15 mouse cellular contexts compared by ENCODE assay signal in genomic region chr2:104041632-104042031, GRCm38 (mm10). TPM values are rescaled to one million over a fixed set of nuclear protein-coding genes. Genes with fewer than 3 reads are reported as not detected.
DNase-seq lines count a peak whose midpoint lies in the region; ATAC-seq and TF ChIP-seq lines count a peak whose summit lies in the region.
"Had no signal": no experiment of that assay in that cellular context is flagged by ENCODE, and none has a peak within 500 bp of the region (broad histone marks: within the 10 kb centered on the region; RNA-seq: fewer than 3 reads in every experiment).

No protein-coding gene starts in this region.

- TF ChIP-seq CTCF in kidney, adult 2 months (conservative IDR thresholded peaks at IDR 0.05; ENCODE audit: insufficient read depth, insufficient read length, low read depth, low read length) = no peak

- peaks cover 11% of the 10 kb centered on the region for H3K36me3 ChIP-seq in kidney, adult 2 months (ENCODE audit: control insufficient read depth, insufficient read depth, low read length)
- peaks cover 53% of the 10 kb centered on the region for H3K36me3 ChIP-seq in kidney, embryonic 15.5 days
- H3K36me3 ChIP-seq in midbrain, embryonic 10.5 days = peaks cover 51% of the 10 kb centered on the region

- H3K4me2 ChIP-seq in kidney, embryonic 15.5 days = no peak overlapping the region
- H3K4me2 ChIP-seq: heart, embryonic 13.5 days; hindbrain, embryonic 14.5 days; lung, embryonic 15.5 days had no signal

- no peak for TF ChIP-seq POLR2A in kidney, adult 2 months (IDR thresholded peaks at IDR 0.05; ENCODE audit: low read depth, low read length)

- no peak overlapping the region for H3K9ac ChIP-seq in kidney, embryonic 15.5 days
- H3K9ac ChIP-seq: heart, embryonic 13.5 days; hindbrain, embryonic 14.5 days; lung, embryonic 15.5 days had no signal

- no peak for ATAC-seq in kidney, embryonic 15.5 days (replicated peaks; ENCODE audit: low FRiP score)
- ATAC-seq in hematopoietic stem cell, adult 5-6 weeks (replicated peaks in 1 of 2; ENCODE audit: insufficient read depth in 1 of 2, low FRiP score in 2 of 2, low TSS enrichment in 1 of 2, low read depth in 1 of 2, poor library complexity in 2 of 2, severe bottlenecking in 2 of 2) = peak; percentile 37 to 48; a peak in 3 of 4 replicates

- H3K27me3 ChIP-seq in kidney, adult 2 months (replicated peaks; ENCODE audit: control insufficient read depth, insufficient read depth, low read length) = no peaks in the 10 kb centered on the region
- no peaks in the 10 kb centered on the region for H3K27me3 ChIP-seq in kidney, embryonic 15.5 days
- no peaks in the 10 kb centered on the region for H3K27me3 ChIP-seq in midbrain, embryonic 10.5 days (ENCODE audit: low read depth, poor library complexity, severe bottlenecking)
- H3K27me3 ChIP-seq: heart, embryonic 13.5 days; lung, embryonic 15.5 days had no signal

- 17% methylated on average over 5 of the region's 5 CpGs for WGBS in kidney, adult 2 months
- WGBS in kidney, embryonic 15.5 days = 56% methylated on average over 5 of the region's 5 CpGs
- 89% methylated on average over 5 of the region's 5 CpGs for WGBS in midbrain, embryonic 10.5 days

- peaks cover 8% of the 10 kb centered on the region for H3K4me1 ChIP-seq in kidney, adult 2 months (ENCODE audit: control insufficient read depth, insufficient read depth, low read length)
- H3K4me1 ChIP-seq in kidney, embryonic 15.5 days = 0 out of 2 replicates have a peak, but pooled peaks cover 4% of the 10 kb centered on the region
- peaks cover 4% of the 10 kb centered on the region; the same call in 1 of the 2 replicates for H3K4me1 ChIP-seq in midbrain, embryonic 10.5 days
- H3K4me1 ChIP-seq: lung, embryonic 15.5 days had no signal

- DNase-seq in kidney, adult 2 months = peak; percentile 10
- DNase-seq in CD4-positive helper T cell, adult 2 months (ENCODE audit: low read depth, low spot score) = peak; percentile 6
- DNase-seq in adrenal gland, adult 2 months = peak; percentile 63
- no peak for DNase-seq in layer of hippocampus, adult 18-20 months (ENCODE audit: low spot score in 2 of 2)
- DNase-seq in urinary bladder, adult 18-20 months (ENCODE audit: low spot score in 2 of 2) = no peak
- DNase-seq in midbrain, embryonic 10.5 days (ENCODE audit: low spot score) = no peak

- H3K27ac ChIP-seq in kidney, adult 2 months (ENCODE audit: insufficient read depth, low read depth, low read length) = no peak overlapping the region; the same call in 1 of the 2 replicates
- H3K27ac ChIP-seq in kidney, embryonic 15.5 days = no peak overlapping the region
- no peak overlapping the region for H3K27ac ChIP-seq in midbrain, embryonic 10.5 days (replicated peaks)
- H3K27ac ChIP-seq: heart, embryonic 13.5 days; hindbrain, embryonic 14.5 days; lung, embryonic 15.5 days had no signal

- no peak overlapping the region for H3K4me3 ChIP-seq in kidney, adult 2 months (ENCODE audit: insufficient read depth, low read depth, low read length)
- H3K4me3 ChIP-seq in kidney, embryonic 15.5 days (replicated peaks) = no peak overlapping the region
- no peak overlapping the region for H3K4me3 ChIP-seq in midbrain, embryonic 10.5 days
- H3K4me3 ChIP-seq: heart, embryonic 13.5 days; lung, embryonic 15.5 days had no signal

- no peaks in the 10 kb centered on the region for H3K9me3 ChIP-seq in kidney, embryonic 15.5 days (replicated peaks)
- H3K9me3 ChIP-seq in midbrain, embryonic 10.5 days (replicated peaks) = no peaks in the 10 kb centered on the region
- H3K9me3 ChIP-seq: heart, embryonic 13.5 days; lung, embryonic 15.5 days had no signal

RNA-seq across cellular contexts. Expression of gene 4931422A03Rik, which starts 13.5 kb away (rescaled TPM):
- not detected in 2 replicates for polyA plus RNA-seq in kidney, adult 2 months (2012; rRNA removed)
- 1.8 and 2.1 TPM in 2 replicates for polyA plus RNA-seq in kidney, embryonic 15.5 days (2015; fragmentation: Nextera tagmentation; extraction: Ambion mirVana)
- not detected for total RNA-seq in adrenal gland, adult 2 months (2021)
- polyA plus RNA-seq in adrenal gland, adult 2 months (2012; rRNA removed) = not detected in 2 replicates
- total RNA-seq in hematopoietic stem cell, adult 5-6 weeks (2017) = 0.56 TPM in 1 of 2 replicates, not detected in the other
- total RNA-seq in layer of hippocampus, adult 18-20 months (2021) = not detected
- polyA plus RNA-seq in midbrain, embryonic 10.5 days (2016; fragmentation: Nextera tagmentation; extraction: Ambion mirVana) = 1.1 and 1.6 TPM in 2 replicates
- total RNA-seq: monocyte, adult 5-6 weeks had no signal

RNA-seq across cellular contexts. Expression of gene Fbxo3, which starts 14.1 kb away (rescaled TPM):
- polyA plus RNA-seq in kidney, adult 2 months (2012; rRNA removed) = 22.3 and 25.0 TPM in 2 replicates
- polyA plus RNA-seq in kidney, embryonic 15.5 days (2015; fragmentation: Nextera tagmentation; extraction: Ambion mirVana) = 54.3 and 56.6 TPM in 2 replicates
- 10 to 100 TPM; 66.3 to 77.9 TPM for total RNA-seq in adrenal gland, adult 2 months (2021)
- polyA plus RNA-seq in adrenal gland, adult 2 months (2012; rRNA removed) = 9.3 and 12.8 TPM in 2 replicates
- total RNA-seq in hematopoietic stem cell, adult 5-6 weeks (2017) = 99.2 and 102 TPM in 2 replicates
- total RNA-seq in layer of hippocampus, adult 18-20 months (2021) = 10 to 100 TPM; 43.3 to 46.4 TPM
- polyA plus RNA-seq in midbrain, embryonic 10.5 days (2016; fragmentation: Nextera tagmentation; extraction: Ambion mirVana) = 47.4 and 49.9 TPM in 2 replicates

RNA-seq across cellular contexts. Expression of gene Gm10912, which starts 24.0 kb away (rescaled TPM):
- 0.14 and 0.18 TPM in 2 replicates for polyA plus RNA-seq in kidney, adult 2 months (2012; rRNA removed)
- polyA plus RNA-seq in kidney, embryonic 15.5 days (2015; fragmentation: Nextera tagmentation; extraction: Ambion mirVana) = not detected in 2 replicates
- total RNA-seq in adrenal gland, adult 2 months (2021) = under 1 TPM; 0.17 to 0.49 TPM
- polyA plus RNA-seq in adrenal gland, adult 2 months (2012; rRNA removed) = 0.13 and 0.24 TPM in 2 replicates
- total RNA-seq in hematopoietic stem cell, adult 5-6 weeks (2017) = not detected in 2 replicates
- under 1 TPM; 0.25 to 0.71 TPM for total RNA-seq in layer of hippocampus, adult 18-20 months (2021)
- polyA plus RNA-seq in midbrain, embryonic 10.5 days (2016; fragmentation: Nextera tagmentation; extraction: Ambion mirVana) = 0.06 TPM in 1 of 2 replicates, not detected in the other
- total RNA-seq: monocyte, adult 5-6 weeks had no signal
- polyA plus RNA-seq: heart, embryonic 13.5 days; hindbrain, embryonic 14.5 days; kidney, embryonic 14.5 days; lung, embryonic 15.5 days had no signal

RNA-seq across cellular contexts. Expression of gene Gm10799, which starts 26.7 kb away (rescaled TPM):
- not detected in 2 replicates for polyA plus RNA-seq in kidney, adult 2 months (2012; rRNA removed)
- polyA plus RNA-seq in kidney, embryonic 15.5 days (2015; fragmentation: Nextera tagmentation; extraction: Ambion mirVana) = not detected in 2 replicates
- total RNA-seq in adrenal gland, adult 2 months (2021) = not detected
- polyA plus RNA-seq in adrenal gland, adult 2 months (2012; rRNA removed) = not detected in 2 replicates
- not detected in 2 replicates for total RNA-seq in hematopoietic stem cell, adult 5-6 weeks (2017)
- not detected for total RNA-seq in layer of hippocampus, adult 18-20 months (2021)
- polyA plus RNA-seq in midbrain, embryonic 10.5 days (2016; fragmentation: Nextera tagmentation; extraction: Ambion mirVana) = not detected in 2 replicates
- total RNA-seq: left cerebral cortex, adult 8-10 months; monocyte, adult 5-6 weeks had no signal
- polyA plus RNA-seq: heart, embryonic 13.5 days; hindbrain, embryonic 14.5 days; kidney, embryonic 14.5 days; lung, embryonic 15.5 days; urinary bladder, adult 2 months had no signal

RNA-seq across cellular contexts. Expression of gene Cd59b, which starts 28.0 kb away (rescaled TPM):
- polyA plus RNA-seq in kidney, adult 2 months (2012; rRNA removed) = 18.5 and 25.0 TPM in 2 replicates
- polyA plus RNA-seq in kidney, embryonic 15.5 days (2015; fragmentation: Nextera tagmentation; extraction: Ambion mirVana) = 6.9 and 7.3 TPM in 2 replicates
- total RNA-seq in adrenal gland, adult 2 months (2021) = 10 to 100 TPM; 10.5 to 12.5 TPM
- polyA plus RNA-seq in adrenal gland, adult 2 months (2012; rRNA removed) = 7.8 and 10.6 TPM in 2 replicates
- 3.2 and 12.7 TPM in 2 replicates for total RNA-seq in hematopoietic stem cell, adult 5-6 weeks (2017)
- total RNA-seq in layer of hippocampus, adult 18-20 months (2021) = 1 to 10 TPM in 1 of 2 experiments, under 1 TPM in 1; 0.66 to 1.4 TPM
- polyA plus RNA-seq in midbrain, embryonic 10.5 days (2016; fragmentation: Nextera tagmentation; extraction: Ambion mirVana) = 3.6 and 5.4 TPM in 2 replicates
- total RNA-seq: monocyte, adult 5-6 weeks had no signal

Comparison
In these comparisons a context has a peak if more than half of its experiments do, and no peak if none do; other contexts are left out.
1. DNase-seq: peak in kidney, adult 2 months (single experiment), CD4-positive helper T cell, adult 2 months (single experiment) and adrenal gland, adult 2 months (single experiment); none in layer of hippocampus, adult 18-20 months (0 of 2), urinary bladder, adult 18-20 months (0 of 2) and midbrain, embryonic 10.5 days (single experiment).